Mouse (Mus musculus): ENCODE data around the gene Arid5b.

GRCm38 (mm10) chr10:68238707-68239425, 39.7 kb downstream of the Arid5b start:
- TF ChIP-seq EP300 (IDR thresholded peaks at IDR 0.05; ENCODE audit: low read depth) (no peak), CTCF (IDR thresholded peaks at IDR 0.05; ENCODE audit: low read depth) (peak; percentile 41)

Data from liver, postnatal 0 days (tissue).